Mouse (Mus musculus): ENCODE results near the gene Fam241a. TPM values are rescaled to one million over a fixed set of nuclear protein-coding genes. Genes with fewer than 3 reads are reported as not detected.

Gene Fam241a
- polyA plus RNA-seq, 1 experiment from 2014 or later: 7.9 TPM

GRCm38 (mm10) chr3:127890008-127890407, 6.1 kb downstream of the Fam241a start:
- Histone ChIP-seq H3K4me1 (ENCODE audit: control insufficient read depth, insufficient read depth, low read length) (peaks cover 5% of the 10 kb centered on the region; the same call in 1 of the 2 replicates), H3K9me3 (replicated peaks; ENCODE audit: control insufficient read depth, low read length) (no peaks in the 10 kb centered on the region), H3K27ac (ENCODE audit: low read length) (no peak overlapping the region), H3K9ac (ENCODE audit: low read length) (no peak overlapping the region), H3K4me2 (ENCODE audit: low read depth, low read length) (no peak overlapping the region), H3K36me3 (ENCODE audit: control insufficient read depth, insufficient read depth) (no peaks in the 10 kb centered on the region), H3K27me3 (ENCODE audit: control insufficient read depth, insufficient read depth, low read length) (no peaks in the 10 kb centered on the region), H3K4me3 (ENCODE audit: low read length) (no peak overlapping the region)
- no peak for ATAC-seq (replicated peaks; ENCODE audit: extremely low read depth, insufficient read depth, low FRiP score)

- Histone ChIP-seq H3K4me1 (ENCODE audit: control insufficient read depth, insufficient read depth, low read length) (peaks cover under 1% of the 10 kb centered on the region; the same call in 1 of the 2 replicates), H3K27me3 (ENCODE audit: control insufficient read depth, insufficient read depth, low read length) (no peaks in the 10 kb centered on the region), H3K36me3 (ENCODE audit: control insufficient read depth, insufficient read depth) (no peaks in the 10 kb centered on the region), H3K4me3 (ENCODE audit: low read length) (no peak overlapping the region), H3K4me2 (ENCODE audit: low read depth, low read length) (no peak overlapping the region), H3K9me3 (replicated peaks; ENCODE audit: control insufficient read depth, low read length) (no peaks in the 10 kb centered on the region), H3K9ac (ENCODE audit: low read length) (no peak overlapping the region), H3K27ac (ENCODE audit: low read length) (no peak overlapping the region)
- no peak for ATAC-seq (replicated peaks; ENCODE audit: extremely low read depth, insufficient read depth, low FRiP score)
- 40% methylated on average over 3 of the region's 3 CpGs for WGBS
Observed at GRCm38 (mm10) chr3:127889570-127889969, 6.6 kb downstream of the Fam241a start.

GRCm38 (mm10) chr3:127881684-127882083, 14.4 kb downstream of the Fam241a start:
- Histone ChIP-seq H3K36me3 (ENCODE audit: control insufficient read depth, insufficient read depth) (no peaks in the 10 kb centered on the region), H3K9ac (ENCODE audit: low read length) (no peak overlapping the region), H3K4me2 (ENCODE audit: low read depth, low read length) (no peak overlapping the region), H3K27ac (ENCODE audit: low read length) (no peak overlapping the region), H3K4me1 (ENCODE audit: control insufficient read depth, insufficient read depth, low read length) (peaks cover 3% of the 10 kb centered on the region; the same call in 1 of the 2 replicates), H3K9me3 (replicated peaks; ENCODE audit: control insufficient read depth, low read length) (no peaks in the 10 kb centered on the region), H3K27me3 (ENCODE audit: control insufficient read depth, insufficient read depth, low read length) (no peaks in the 10 kb centered on the region), H3K4me3 (ENCODE audit: low read length) (no peak overlapping the region)
- no peak for ATAC-seq (replicated peaks; ENCODE audit: extremely low read depth, insufficient read depth, low FRiP score)
- 33% methylated on average over 2 of the region's 2 CpGs for WGBS

- H3K27ac ChIP-seq (ENCODE audit: low read length): no peak overlapping the region
- no peak overlapping the region for H3K4me2 ChIP-seq (ENCODE audit: low read depth, low read length)
- no peak overlapping the region for H3K4me3 ChIP-seq (ENCODE audit: low read length)
- H3K36me3 ChIP-seq (ENCODE audit: control insufficient read depth, insufficient read depth): no peaks in the 10 kb centered on the region; the same call in 1 of the 2 replicates
- H3K4me1 ChIP-seq (ENCODE audit: control insufficient read depth, insufficient read depth, low read length): peaks cover 3% of the 10 kb centered on the region; the same call in 1 of the 2 replicates
- ATAC-seq (replicated peaks; ENCODE audit: extremely low read depth, insufficient read depth, low FRiP score): no peak
- H3K27me3 ChIP-seq (ENCODE audit: control insufficient read depth, insufficient read depth, low read length): no peaks in the 10 kb centered on the region
- no peak overlapping the region for H3K9ac ChIP-seq (ENCODE audit: low read length)
- WGBS: 88% methylated on average over 3 of the region's 3 CpGs
- peaks cover 4% of the 10 kb centered on the region; the same call in 1 of the 2 replicates for H3K9me3 ChIP-seq (replicated peaks; ENCODE audit: control insufficient read depth, low read length)
Observed at GRCm38 (mm10) chr3:127879968-127880367, 16.2 kb downstream of the Fam241a start.

GRCm38 (mm10) chr3:127875509-127875908, 20.6 kb downstream of the Fam241a start:
- Histone ChIP-seq H3K4me3 (ENCODE audit: low read length) (no peak overlapping the region), H3K9me3 (replicated peaks; ENCODE audit: control insufficient read depth, low read length) (peaks cover 4% of the 10 kb centered on the region; the same call in 1 of the 2 replicates), H3K4me1 (ENCODE audit: control insufficient read depth, insufficient read depth, low read length) (no peaks in the 10 kb centered on the region), H3K9ac (ENCODE audit: low read length) (no peak overlapping the region), H3K36me3 (ENCODE audit: control insufficient read depth, insufficient read depth) (no peaks in the 10 kb centered on the region; the same call in 1 of the 2 replicates), H3K27ac (ENCODE audit: low read length) (no peak overlapping the region), H3K27me3 (ENCODE audit: control insufficient read depth, insufficient read depth, low read length) (no peaks in the 10 kb centered on the region), H3K4me2 (ENCODE audit: low read depth, low read length) (no peak overlapping the region)
- no peak for ATAC-seq (replicated peaks; ENCODE audit: extremely low read depth, insufficient read depth, low FRiP score)
- WGBS: 84% methylated on average over 2 of the region's 2 CpGs

- Histone ChIP-seq H3K9me3 (replicated peaks; ENCODE audit: control insufficient read depth, low read length) (peaks cover 4% of the 10 kb centered on the region; the same call in 1 of the 2 replicates), H3K36me3 (ENCODE audit: control insufficient read depth, insufficient read depth) (no peaks in the 10 kb centered on the region; the same call in 1 of the 2 replicates), H3K4me2 (ENCODE audit: low read depth, low read length) (no peak overlapping the region), H3K27ac (ENCODE audit: low read length) (no peak overlapping the region), H3K9ac (ENCODE audit: low read length) (no peak overlapping the region), H3K4me3 (ENCODE audit: low read length) (no peak overlapping the region), H3K4me1 (ENCODE audit: control insufficient read depth, insufficient read depth, low read length) (no peaks in the 10 kb centered on the region), H3K27me3 (ENCODE audit: control insufficient read depth, insufficient read depth, low read length) (no peaks in the 10 kb centered on the region)
- 89% methylated on average over 7 of the region's 7 CpGs for WGBS
- ATAC-seq (replicated peaks; ENCODE audit: extremely low read depth, insufficient read depth, low FRiP score): no peak
Observed at GRCm38 (mm10) chr3:127875059-127875458, 21.1 kb downstream of the Fam241a start.

- Histone ChIP-seq H3K4me3 (ENCODE audit: low read length) (no peak overlapping the region), H3K9ac (ENCODE audit: low read length) (no peak overlapping the region), H3K4me1 (ENCODE audit: control insufficient read depth, insufficient read depth, low read length) (no peaks in the 10 kb centered on the region), H3K27ac (ENCODE audit: low read length) (no peak overlapping the region), H3K4me2 (ENCODE audit: low read depth, low read length) (no peak overlapping the region), H3K9me3 (replicated peaks; ENCODE audit: control insufficient read depth, low read length) (peaks cover 4% of the 10 kb centered on the region; the same call in 1 of the 2 replicates), H3K27me3 (ENCODE audit: control insufficient read depth, insufficient read depth, low read length) (no peaks in the 10 kb centered on the region), H3K36me3 (ENCODE audit: control insufficient read depth, insufficient read depth) (no peaks in the 10 kb centered on the region; the same call in 1 of the 2 replicates)
- 64% methylated on average over 4 of the region's 4 CpGs for WGBS
- ATAC-seq (replicated peaks; ENCODE audit: extremely low read depth, insufficient read depth, low FRiP score): no peak
Observed at GRCm38 (mm10) chr3:127874254-127874883, 21.8 kb downstream of the Fam241a start.

GRCm38 (mm10) chr3:127871575-127871974, 24.5 kb downstream of the Fam241a start:
- Histone ChIP-seq H3K4me1 (ENCODE audit: control insufficient read depth, insufficient read depth, low read length) (peaks cover 2% of the 10 kb centered on the region; the same call in 1 of the 2 replicates), H3K27me3 (ENCODE audit: control insufficient read depth, insufficient read depth, low read length) (no peaks in the 10 kb centered on the region), H3K9me3 (replicated peaks; ENCODE audit: control insufficient read depth, low read length) (peaks cover 4% of the 10 kb centered on the region; the same call in 1 of the 2 replicates), H3K4me2 (ENCODE audit: low read depth, low read length) (peak overlapping the region; percentile 21; the same call in 1 of the 2 replicates), H3K4me3 (ENCODE audit: low read length) (no peak overlapping the region), H3K27ac (ENCODE audit: low read length) (peak overlapping the region; percentile 24), H3K9ac (ENCODE audit: low read length) (no peak overlapping the region), H3K36me3 (ENCODE audit: control insufficient read depth, insufficient read depth) (no peaks in the 10 kb centered on the region; the same call in 1 of the 2 replicates)
- WGBS: 58% methylated on average over 9 of the region's 9 CpGs
- peak; percentile 41; the same call in 1 of the 2 replicates for ATAC-seq (replicated peaks; ENCODE audit: extremely low read depth, insufficient read depth, low FRiP score)

GRCm38 (mm10) chr3:127868880-127869279, 27.2 kb downstream of the Fam241a start:
- Histone ChIP-seq H3K27ac (ENCODE audit: low read length) (no peak overlapping the region), H3K27me3 (ENCODE audit: control insufficient read depth, insufficient read depth, low read length) (no peaks in the 10 kb centered on the region), H3K9me3 (replicated peaks; ENCODE audit: control insufficient read depth, low read length) (no peaks in the 10 kb centered on the region), H3K4me2 (ENCODE audit: low read depth, low read length) (no peak overlapping the region), H3K4me1 (ENCODE audit: control insufficient read depth, insufficient read depth, low read length) (peaks cover 2% of the 10 kb centered on the region; the same call in 1 of the 2 replicates), H3K9ac (ENCODE audit: low read length) (no peak overlapping the region), H3K36me3 (ENCODE audit: control insufficient read depth, insufficient read depth) (no peaks in the 10 kb centered on the region), H3K4me3 (ENCODE audit: low read length) (no peak overlapping the region)
- ATAC-seq (replicated peaks; ENCODE audit: extremely low read depth, insufficient read depth, low FRiP score): no peak
- 76% methylated on average over 5 of the region's 5 CpGs for WGBS
